Mouse (Mus musculus) gastrocnemius, postnatal 25 days (tissue): Measurements from ENCODE around the gene Rrad. TPM values are rescaled to one million over a fixed set of nuclear protein-coding genes. Genes with fewer than 3 reads are reported as not detected.

ENCODE experiments used
- DNase-seq: peaks from one replicate; pipeline ENCODE4 v3.0.0; 2022
- total RNA-seq, 2 experiments: library from RNA; stranded (reverse); gene quantifications; 1 replicate in 1 of 2; 2 replicates in 1 of 2; pipeline ENCODE4 v1.2.3; 2021

Rrad gene
- total RNA-seq, 2 experiments from 2014 or later: 3.8 to 6.2 TPM

- peak; percentile 35 for DNase-seq
Measured at GRCm38 (mm10) chr8:104613119-104613518, 18.0 kb downstream of the Rrad start.

- no peak for DNase-seq
Measured at GRCm38 (mm10) chr8:104611613-104612012, 19.5 kb downstream of the Rrad start.

GRCm38 (mm10) chr8:104610185-104610766 lies 20.9 kb downstream of the Rrad start:
- no peak for DNase-seq

GRCm38 (mm10) chr8:104609222-104609621 lies 21.9 kb downstream of the Rrad start:
- DNase-seq: peak; percentile 75

- peak; percentile 80 for DNase-seq
Measured at GRCm38 (mm10) chr8:104607944-104608343, 23.2 kb downstream of the Rrad start.

GRCm38 (mm10) chr8:104606329-104606728 lies 24.8 kb downstream of the Rrad start:
- no peak for DNase-seq

- DNase-seq: no peak
Measured at GRCm38 (mm10) chr8:104603245-104603593, 27.9 kb downstream of the Rrad start.

- peak; percentile 80 for DNase-seq
Measured at GRCm38 (mm10) chr8:104602468-104603244, 28.5 kb downstream of the Rrad start.

GRCm38 (mm10) chr8:104601941-104602371 lies 29.2 kb downstream of the Rrad start:
- DNase-seq: no peak

- no peak for DNase-seq
Measured at GRCm38 (mm10) chr8:104601386-104601785, 29.7 kb downstream of the Rrad start.

GRCm38 (mm10) chr8:104598496-104598895 lies 32.6 kb downstream of the Rrad start:
- DNase-seq: no peak

GRCm38 (mm10) chr8:104597656-104598055 lies 33.5 kb downstream of the Rrad start:
- peak; percentile 43 for DNase-seq

- DNase-seq: no peak
Measured at GRCm38 (mm10) chr8:104595773-104596536, 35.2 kb downstream of the Rrad start.

- DNase-seq: no peak
Measured at GRCm38 (mm10) chr8:104594611-104595362, 36.3 kb downstream of the Rrad start.

GRCm38 (mm10) chr8:104593536-104594325 lies 37.4 kb downstream of the Rrad start:
- DNase-seq: no peak

GRCm38 (mm10) chr8:104592566-104592965 lies 38.6 kb downstream of the Rrad start:
- DNase-seq: no peak

GRCm38 (mm10) chr8:104591856-104592255 lies 39.3 kb downstream of the Rrad start:
- peak; percentile 32 for DNase-seq

- DNase-seq: peak; percentile 91
Measured at GRCm38 (mm10) chr8:104591133-104591834, 39.8 kb downstream of the Rrad start, which contains the start of gene Pdp2. Gene Pdp2, plus strand, starts transcription at chr8:104591451.

- no peak for DNase-seq
Measured at GRCm38 (mm10) chr8:104590284-104590683, 40.8 kb downstream of the Rrad start.

- no peak for DNase-seq
Measured at GRCm38 (mm10) chr8:104584522-104584921, 46.6 kb downstream of the Rrad start.
